Mouse (Mus musculus): ENCODE measurements at regions not wholly inside any gene's neighbourhood (a gene's known extent, or its start where the extent isn't known, plus 50 kb on each side); places are given as distances from the start of the nearest gene placed in this dataset.

- no peak overlapping the region for H3K4me2 ChIP-seq (ENCODE audit: low read depth, low read length)
- 38% methylated on average over 7 of the region's 7 CpGs for WGBS
- H3K4me1 ChIP-seq (ENCODE audit: insufficient read depth, low read length): peaks cover 7% of the 10 kb centered on the region; the same call in 1 of the 2 replicates
- H3K4me3 ChIP-seq (ENCODE audit: low read length): no peak overlapping the region
- no peak overlapping the region for H3K27ac ChIP-seq
- DNase-seq (ENCODE audit: low spot score) (peak; percentile 15), ATAC-seq (no peak)
- no peaks in the 10 kb centered on the region for H3K9me3 ChIP-seq (ENCODE audit: low read length)
- H3K9ac ChIP-seq (replicated peaks; ENCODE audit: low read length): no peak overlapping the region
- H3K27me3 ChIP-seq (ENCODE audit: insufficient read depth, low read length): no peaks in the 10 kb centered on the region
- H3K36me3 ChIP-seq (ENCODE audit: insufficient read depth, low read length): no peaks in the 10 kb centered on the region
- no peak for TF ChIP-seq CTCF (IDR thresholded peaks at IDR 0.05; ENCODE audit: low read depth)
Measured at GRCm38 (mm10) chr1:63977956-63978355, 144.1 kb downstream of the Klf7 start.

DNA sequence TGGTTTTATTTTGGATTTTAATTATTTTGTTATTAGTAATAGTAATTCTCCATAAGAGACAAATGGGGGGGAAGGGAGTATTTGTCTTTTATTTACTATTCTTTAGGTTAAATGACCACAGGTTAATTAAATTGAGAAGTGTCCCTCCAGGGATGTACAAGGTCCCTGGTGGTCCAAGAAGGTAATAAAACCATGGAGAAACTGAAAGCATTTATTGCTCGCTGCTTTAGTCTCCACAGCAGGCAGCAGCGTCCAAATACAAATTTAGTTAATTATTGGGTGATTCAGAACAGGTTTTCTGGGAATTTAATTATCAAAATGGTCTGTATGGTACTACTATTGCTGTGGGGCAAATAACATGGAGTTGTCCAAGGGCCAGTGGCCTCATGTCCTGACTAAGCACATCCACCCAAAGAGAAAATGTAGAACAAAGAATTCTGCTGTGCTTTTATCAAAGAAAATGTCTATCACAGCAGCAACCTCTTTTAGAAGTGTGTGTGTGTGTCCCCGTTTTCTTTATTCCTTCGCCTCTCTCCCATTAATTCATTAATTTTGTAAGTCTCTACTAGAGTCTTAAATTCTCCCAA is 144.7 kb downstream of the Klf7 start:
- WGBS: 43% methylated on average over 4 of the region's 4 CpGs
- Histone ChIP-seq H3K27me3 (ENCODE audit: insufficient read depth, low read length) (no peaks in the 10 kb centered on the region), H3K4me3 (ENCODE audit: low read length) (no peak overlapping the region), H3K36me3 (ENCODE audit: insufficient read depth, low read length) (no peaks in the 10 kb centered on the region), H3K27ac (no peak overlapping the region), H3K4me1 (ENCODE audit: insufficient read depth, low read length) (peaks cover 7% of the 10 kb centered on the region; the same call in 1 of the 2 replicates), H3K9ac (replicated peaks; ENCODE audit: low read length) (no peak overlapping the region), H3K9me3 (ENCODE audit: low read length) (no peaks in the 10 kb centered on the region), H3K4me2 (ENCODE audit: low read depth, low read length) (no peak overlapping the region)
- ATAC-seq (no peak), DNase-seq (ENCODE audit: low spot score) (no peak)
- TF ChIP-seq CTCF (IDR thresholded peaks at IDR 0.05; ENCODE audit: low read depth): no peak

DNA sequence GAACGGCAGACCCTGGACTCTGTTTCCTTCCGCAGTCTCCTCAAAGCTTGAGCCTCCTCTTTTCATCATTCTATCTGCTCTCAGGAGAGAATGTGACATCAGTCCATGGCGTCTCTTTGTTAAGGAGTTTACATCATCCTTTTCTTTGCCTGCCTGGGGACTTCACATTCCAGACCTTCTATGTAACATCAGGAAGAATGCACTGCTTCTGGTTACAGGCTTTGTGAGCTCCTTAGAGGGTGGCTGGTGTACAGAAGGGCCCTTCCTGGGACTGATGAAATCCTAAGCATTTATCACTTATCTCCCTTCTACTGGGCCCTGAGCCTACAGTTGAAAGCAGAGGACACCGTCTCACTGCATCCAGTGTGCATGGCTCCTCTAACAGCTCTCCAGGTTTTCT is 145.2 kb downstream of the Klf7 start:
- no peaks in the 10 kb centered on the region for H3K9me3 ChIP-seq (ENCODE audit: low read length)
- DNase-seq (ENCODE audit: low spot score) (no peak), ATAC-seq (no peak)
- TF ChIP-seq CTCF (IDR thresholded peaks at IDR 0.05; ENCODE audit: low read depth): no peak
- H3K4me1 ChIP-seq (ENCODE audit: insufficient read depth, low read length): peaks cover 7% of the 10 kb centered on the region; the same call in 1 of the 2 replicates
- H3K27me3 ChIP-seq (ENCODE audit: insufficient read depth, low read length): no peaks in the 10 kb centered on the region
- H3K9ac ChIP-seq (replicated peaks; ENCODE audit: low read length): no peak overlapping the region
- no peak overlapping the region for H3K27ac ChIP-seq
- no peaks in the 10 kb centered on the region for H3K36me3 ChIP-seq (ENCODE audit: insufficient read depth, low read length)
- H3K4me2 ChIP-seq (ENCODE audit: low read depth, low read length): no peak overlapping the region
- no peak overlapping the region for H3K4me3 ChIP-seq (ENCODE audit: low read length)
- 60% methylated on average over 4 of the region's 4 CpGs for WGBS

GRCm38 (mm10) chr1:63967849-63968248 is 154.2 kb downstream of the Klf7 start:
- 94% methylated on average over 11 of the region's 11 CpGs for WGBS
- no peak overlapping the region for H3K9ac ChIP-seq (replicated peaks; ENCODE audit: low read length)
- no peak overlapping the region for H3K4me3 ChIP-seq (ENCODE audit: low read length)
- no peaks in the 10 kb centered on the region for H3K36me3 ChIP-seq (ENCODE audit: insufficient read depth, low read length)
- H3K27me3 ChIP-seq (ENCODE audit: insufficient read depth, low read length): no peaks in the 10 kb centered on the region
- DNase-seq (ENCODE audit: low spot score): no peak
- H3K9me3 ChIP-seq (ENCODE audit: low read length): no peaks in the 10 kb centered on the region
- no peak overlapping the region for H3K4me2 ChIP-seq (ENCODE audit: low read depth, low read length)
- H3K4me1 ChIP-seq (ENCODE audit: insufficient read depth, low read length): no peaks in the 10 kb centered on the region
- H3K27ac ChIP-seq: no peak overlapping the region
- TF ChIP-seq CTCF (IDR thresholded peaks at IDR 0.05; ENCODE audit: low read depth): no peak
- no peak for ATAC-seq

- Histone ChIP-seq H3K9me3 (ENCODE audit: low read length) (no peaks in the 10 kb centered on the region), H3K4me2 (ENCODE audit: low read depth, low read length) (no peak overlapping the region), H3K4me1 (ENCODE audit: insufficient read depth, low read length) (no peaks in the 10 kb centered on the region), H3K27me3 (ENCODE audit: insufficient read depth, low read length) (no peaks in the 10 kb centered on the region), H3K4me3 (ENCODE audit: low read length) (no peak overlapping the region), H3K9ac (replicated peaks; ENCODE audit: low read length) (no peak overlapping the region), H3K27ac (no peak overlapping the region), H3K36me3 (ENCODE audit: insufficient read depth, low read length) (no peaks in the 10 kb centered on the region)
- no peak for TF ChIP-seq CTCF (IDR thresholded peaks at IDR 0.05; ENCODE audit: low read depth)
- DNase-seq (ENCODE audit: low spot score): no peak
- ATAC-seq: no peak
Measured at GRCm38 (mm10) chr1:63965446-63965845, 156.6 kb downstream of the Klf7 start.

DNA sequence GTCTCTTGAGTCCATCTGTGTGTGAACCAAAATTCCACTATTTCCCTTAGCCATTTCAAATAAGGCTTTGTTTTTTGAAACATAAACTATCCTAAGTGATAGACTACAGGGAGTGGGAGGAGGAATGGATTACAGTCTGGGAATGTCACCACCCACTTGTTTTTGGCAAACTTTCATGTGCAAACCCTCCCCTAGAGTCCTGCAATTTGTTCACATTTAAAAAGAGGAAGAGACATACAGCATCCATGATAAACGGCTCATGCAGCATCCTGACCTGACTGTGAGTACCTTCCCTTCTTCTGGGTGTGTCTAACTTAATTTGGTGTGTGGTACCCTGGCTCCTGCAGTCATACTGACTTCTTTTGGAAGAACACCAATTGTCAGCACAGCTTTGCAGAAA is 157.6 kb downstream of the Klf7 start:
- Histone ChIP-seq H3K27me3 (ENCODE audit: insufficient read depth, low read length) (no peaks in the 10 kb centered on the region), H3K27ac (no peak overlapping the region), H3K4me2 (ENCODE audit: low read depth, low read length) (no peak overlapping the region), H3K9me3 (ENCODE audit: low read length) (no peaks in the 10 kb centered on the region), H3K4me1 (ENCODE audit: insufficient read depth, low read length) (no peaks in the 10 kb centered on the region), H3K9ac (replicated peaks; ENCODE audit: low read length) (no peak overlapping the region), H3K36me3 (ENCODE audit: insufficient read depth, low read length) (no peaks in the 10 kb centered on the region), H3K4me3 (ENCODE audit: low read length) (no peak overlapping the region)
- 68% methylated on average over 1 of the region's 1 CpGs for WGBS
- DNase-seq (ENCODE audit: low spot score) (no peak), ATAC-seq (no peak)
- no peak for TF ChIP-seq CTCF (IDR thresholded peaks at IDR 0.05; ENCODE audit: low read depth)

GRCm38 (mm10) chr1:63955701-63956355 is 166.3 kb downstream of the Klf7 start:
- H3K27me3 ChIP-seq (ENCODE audit: insufficient read depth, low read length): no peaks in the 10 kb centered on the region
- H3K9me3 ChIP-seq (ENCODE audit: low read length): no peaks in the 10 kb centered on the region
- H3K4me2 ChIP-seq (ENCODE audit: low read depth, low read length): no peak overlapping the region
- H3K4me3 ChIP-seq (ENCODE audit: low read length): no peak overlapping the region
- TF ChIP-seq CTCF (IDR thresholded peaks at IDR 0.05; ENCODE audit: low read depth): no peak
- no peaks in the 10 kb centered on the region for H3K36me3 ChIP-seq (ENCODE audit: insufficient read depth, low read length)
- H3K9ac ChIP-seq (replicated peaks; ENCODE audit: low read length): no peak overlapping the region
- ATAC-seq (no peak), DNase-seq (ENCODE audit: low spot score) (no peak)
- no peaks in the 10 kb centered on the region for H3K4me1 ChIP-seq (ENCODE audit: insufficient read depth, low read length)
- 91% methylated on average over 4 of the region's 4 CpGs for WGBS
- no peak overlapping the region for H3K27ac ChIP-seq
